Mouse (Mus musculus) forebrain, embryonic 11.5 days (tissue): ENCODE results near the gene Eps8. TPM values are rescaled to one million over a fixed set of nuclear protein-coding genes. Genes with fewer than 3 reads are reported as not detected.

ENCODE experiments used
- polyA plus RNA-seq: library from polyadenylated mRNA; unstranded; fragments of >200 nt; fragmentation: Nextera tagmentation; extraction: Ambion mirVana; gene quantifications from 2 replicates; pipeline ENCODE4 v1.2.1, GENCODE M21; 2014

Gene Eps8
- polyA plus RNA-seq, 1 experiment from 2014 or later: 5.9 TPM

Other genes starting within 250 kb of the Eps8 start
- 235 and 245 TPM in 2 replicates for gene Strap, start 80.2 kb upstream of the Eps8 start, polyA plus RNA-seq
- 44.5 and 46.4 TPM in 2 replicates for gene Dera, start 99.7 kb upstream of the Eps8 start, polyA plus RNA-seq